Mouse (Mus musculus): ENCODE results near the gene Lins1.

- TF ChIP-seq MXI1 (IDR thresholded peaks at IDR 0.05; ENCODE audit: low read depth, low read length) (no peak), EP300 (IDR thresholded peaks at IDR 0.05; ENCODE audit: low read length) (no peak), ZKSCAN1 (IDR thresholded peaks at IDR 0.05; ENCODE audit: borderline replicate concordance, low read depth, low read length) (no peak), POLR2A (IDR thresholded peaks at IDR 0.05; ENCODE audit: low read depth, low read length) (no peak), MEF2A (IDR thresholded peaks at IDR 0.05; ENCODE audit: borderline replicate concordance, low read depth, low read length) (no peak), CTCF (conservative IDR thresholded peaks at IDR 0.05 in 1 of 2, IDR thresholded peaks at IDR 0.05 in 1 of 2; ENCODE audit: low read depth in 2 of 2, low read length in 2 of 2) (no peak), MAFK (IDR thresholded peaks at IDR 0.05; ENCODE audit: insufficient replicate concordance, low read length) (no peak), NELFE (IDR thresholded peaks at IDR 0.05; ENCODE audit: low read depth, low read length) (no peak), RCOR1 (conservative IDR thresholded peaks at IDR 0.05; ENCODE audit: low read depth, low read length) (no peak)
These were observed 35.3 kb downstream of the Lins1 start for GRCm38 (mm10) chr7:66724954-66725353.
